Mouse (Mus musculus): ENCODE data around the gene Dis3l2. TPM values are rescaled to one million over a fixed set of nuclear protein-coding genes. Genes with fewer than 3 reads are reported as not detected.

The Dis3l2 gene
- polyA plus RNA-seq, 1 experiment from 2014 or later: 42.7 TPM

DNA sequence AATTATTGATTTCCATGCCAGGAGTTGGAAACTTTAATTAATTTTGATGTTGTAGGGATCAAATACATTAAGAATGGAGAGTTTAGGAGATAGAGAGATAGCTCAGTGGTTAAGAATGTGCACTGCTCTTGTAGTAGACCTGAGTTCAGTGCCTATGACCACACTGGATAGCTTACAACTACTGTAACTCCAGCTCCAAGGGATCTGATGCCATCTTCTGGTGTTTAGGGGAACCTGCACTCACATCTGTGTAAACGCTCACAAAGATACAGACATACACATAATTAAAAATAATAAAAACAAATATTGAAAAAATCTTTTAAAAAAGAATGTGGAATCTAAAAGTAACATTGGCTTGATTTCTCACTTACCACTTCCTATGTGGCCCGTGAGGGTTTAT, 211.1 kb downstream of the Dis3l2 start:
- 96% methylated on average over 2 of the region's 2 CpGs for WGBS
- ATAC-seq: no peak

DNA sequence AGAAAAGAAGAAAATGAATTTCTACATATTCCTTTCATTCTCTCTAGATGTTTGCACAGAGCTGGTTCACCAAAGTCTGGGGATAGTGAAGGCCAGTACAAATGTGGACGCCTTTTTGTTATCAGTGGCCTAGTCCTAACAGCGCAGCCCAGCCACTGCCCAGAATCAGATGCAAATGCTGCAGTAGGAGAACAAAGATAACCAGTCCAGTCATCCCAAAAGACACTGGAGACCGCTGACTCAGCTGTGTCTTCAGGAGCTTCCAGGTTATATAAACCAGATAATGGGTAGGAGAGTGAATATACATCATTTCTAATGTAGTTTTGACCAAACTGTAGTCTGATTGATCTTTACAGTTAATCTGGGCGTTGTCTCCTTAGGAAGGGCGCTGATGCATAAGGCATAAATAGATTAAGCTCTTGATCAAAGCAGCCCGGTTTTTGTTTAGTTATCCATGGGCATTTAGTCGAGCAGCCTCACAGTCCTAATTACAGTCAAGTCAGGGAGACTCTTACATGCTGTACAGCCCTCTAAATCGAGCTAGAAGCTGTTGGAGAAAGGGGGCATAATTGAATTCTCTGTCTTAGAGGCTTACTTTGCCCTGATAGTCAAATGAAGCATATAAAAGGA, 212.9 kb downstream of the Dis3l2 start:
- ATAC-seq: no peak
- Histone ChIP-seq H3K4me3 (ENCODE audit: low read depth, low read length) (no peak overlapping the region), H3K27me3 (ENCODE audit: control insufficient read depth, insufficient read depth, low read depth, low read length) (no peaks in the 10 kb centered on the region), H3K9me3 (replicated peaks; ENCODE audit: control insufficient read depth, low read length, poor library complexity, severe bottlenecking) (no peaks in the 10 kb centered on the region), H3K4me2 (ENCODE audit: low read length) (no peak overlapping the region), H3K4me1 (ENCODE audit: control insufficient read depth, insufficient read depth, low read length) (no peaks in the 10 kb centered on the region), H3K9ac (ENCODE audit: low read depth, low read length) (no peak overlapping the region), H3K36me3 (ENCODE audit: control insufficient read depth, insufficient read depth, low read length) (no peaks in the 10 kb centered on the region), H3K27ac (ENCODE audit: low read length) (no peak overlapping the region)
- 64% methylated on average over 8 of the region's 8 CpGs for WGBS

More for the DNA sequence above, 211.1 kb downstream of the Dis3l2 start:
- H3K27ac ChIP-seq (ENCODE audit: low read length): no peak overlapping the region
- no peaks in the 10 kb centered on the region for H3K4me1 ChIP-seq (ENCODE audit: control insufficient read depth, insufficient read depth, low read length)
- no peak overlapping the region for H3K9ac ChIP-seq (ENCODE audit: low read depth, low read length)
- H3K4me3 ChIP-seq (ENCODE audit: low read depth, low read length): no peak overlapping the region
- H3K27me3 ChIP-seq (ENCODE audit: control insufficient read depth, insufficient read depth, low read depth, low read length): no peaks in the 10 kb centered on the region
- no peak overlapping the region for H3K4me2 ChIP-seq (ENCODE audit: low read length)
- no peaks in the 10 kb centered on the region for H3K36me3 ChIP-seq (ENCODE audit: control insufficient read depth, insufficient read depth, low read length)
- H3K9me3 ChIP-seq (replicated peaks; ENCODE audit: control insufficient read depth, low read length, poor library complexity, severe bottlenecking): no peaks in the 10 kb centered on the region

DNA sequence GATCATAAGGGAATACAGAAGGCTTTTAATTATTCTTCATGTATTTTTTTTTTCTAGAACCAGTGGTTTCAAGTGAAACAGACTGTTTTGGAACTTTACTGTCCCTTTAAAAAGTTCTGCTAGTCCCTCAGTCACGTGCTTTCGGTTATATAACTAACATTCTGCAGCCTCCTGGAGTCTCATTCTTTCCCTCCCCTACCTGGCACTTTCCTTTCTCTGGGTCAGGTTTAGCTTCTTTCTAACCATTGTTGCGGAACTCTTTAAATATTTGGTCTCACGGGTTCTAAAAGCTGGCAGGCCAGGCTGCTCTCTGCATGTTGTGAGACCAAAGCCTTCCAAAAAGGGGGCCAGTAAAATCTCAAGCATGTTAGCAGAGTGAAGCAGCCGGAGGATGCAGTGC, 222.2 kb downstream of the Dis3l2 start:
- Histone ChIP-seq H3K36me3 (ENCODE audit: control insufficient read depth, insufficient read depth, low read length) (no peaks in the 10 kb centered on the region), H3K4me2 (ENCODE audit: low read length) (no peak overlapping the region), H3K27ac (ENCODE audit: low read length) (no peak overlapping the region), H3K9ac (ENCODE audit: low read depth, low read length) (no peak overlapping the region), H3K4me1 (ENCODE audit: control insufficient read depth, insufficient read depth, low read length) (no peaks in the 10 kb centered on the region), H3K4me3 (ENCODE audit: low read depth, low read length) (no peak overlapping the region), H3K27me3 (ENCODE audit: control insufficient read depth, insufficient read depth, low read depth, low read length) (no peaks in the 10 kb centered on the region), H3K9me3 (replicated peaks; ENCODE audit: control insufficient read depth, low read length, poor library complexity, severe bottlenecking) (no peaks in the 10 kb centered on the region)
- 63% methylated on average over 5 of the region's 5 CpGs for WGBS
- ATAC-seq: no peak

DNA sequence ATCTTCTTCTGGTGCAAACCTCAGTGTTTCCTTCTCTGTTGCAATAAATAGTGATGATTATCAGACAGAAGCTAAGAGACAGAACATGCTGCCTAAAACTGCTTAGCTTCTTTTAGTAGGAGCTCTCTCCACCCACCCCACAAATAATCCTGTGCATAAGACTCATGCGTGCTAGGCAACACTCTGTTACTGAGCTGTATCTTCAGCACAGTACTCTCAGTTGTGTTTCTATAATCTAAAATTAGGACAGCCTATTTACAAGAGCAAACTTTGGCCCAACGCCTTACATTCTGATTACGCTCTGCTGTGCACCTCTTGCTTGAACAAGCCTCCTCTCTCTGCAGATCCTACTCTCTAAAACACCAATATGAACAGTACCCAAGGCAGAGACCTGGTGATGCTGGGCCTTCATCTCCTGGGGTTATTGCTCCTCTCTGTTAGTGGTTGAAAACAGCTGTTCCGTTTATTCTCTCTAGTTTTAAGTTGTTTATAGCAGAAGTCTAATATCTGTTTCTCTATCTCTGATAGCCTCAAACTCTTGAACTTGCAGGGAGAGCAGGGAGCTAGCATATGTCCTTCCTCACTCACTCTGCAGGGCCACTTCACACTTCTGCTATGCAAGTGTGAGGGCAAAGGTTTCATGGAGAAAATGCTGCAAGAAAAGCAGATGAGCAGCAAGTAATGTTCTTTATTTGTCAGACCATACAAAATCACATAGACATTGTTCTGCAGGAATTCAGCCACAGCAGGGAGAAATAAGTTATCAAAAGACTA, 228.2 kb downstream of the Dis3l2 start:
- 95% methylated on average over 4 of the region's 4 CpGs for WGBS
- no peak overlapping the region for H3K27ac ChIP-seq (ENCODE audit: low read length)
- ATAC-seq: no peak

DNA sequence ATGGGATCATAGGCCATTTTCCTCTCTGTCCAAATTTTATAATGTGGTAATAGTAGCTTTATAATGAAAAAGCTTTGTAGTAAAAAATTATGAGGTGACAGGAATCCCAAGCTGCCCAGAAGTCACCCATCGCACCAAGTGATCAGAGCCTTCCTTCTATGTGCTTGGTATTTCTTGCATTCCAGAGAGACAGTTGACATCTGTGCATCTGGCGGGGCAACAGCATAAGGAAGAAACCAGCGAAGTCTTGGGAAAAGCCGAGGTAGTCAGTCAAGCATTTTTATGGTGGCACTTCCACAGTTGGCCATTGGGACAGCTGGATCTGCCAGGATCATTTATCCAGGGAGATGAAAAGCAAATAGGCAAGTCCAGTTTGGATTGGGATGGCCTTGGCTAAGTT, 229.2 kb downstream of the Dis3l2 start:
- H3K9me3 ChIP-seq (replicated peaks; ENCODE audit: control insufficient read depth, low read length, poor library complexity, severe bottlenecking): no peaks in the 10 kb centered on the region
- no peaks in the 10 kb centered on the region for H3K4me1 ChIP-seq (ENCODE audit: control insufficient read depth, insufficient read depth, low read length)
- no peaks in the 10 kb centered on the region for H3K27me3 ChIP-seq (ENCODE audit: control insufficient read depth, insufficient read depth, low read depth, low read length)
- H3K9ac ChIP-seq (ENCODE audit: low read depth, low read length): no peak overlapping the region
- H3K4me2 ChIP-seq (ENCODE audit: low read length): no peak overlapping the region
- 95% methylated on average over 4 of the region's 4 CpGs for WGBS
- ATAC-seq: no peak
- no peak overlapping the region for H3K27ac ChIP-seq (ENCODE audit: low read length)
- H3K36me3 ChIP-seq (ENCODE audit: control insufficient read depth, insufficient read depth, low read length): peaks cover 2% of the 10 kb centered on the region; the same call in 1 of the 2 replicates
- H3K4me3 ChIP-seq (ENCODE audit: low read depth, low read length): no peak overlapping the region

More for the DNA sequence above, 228.2 kb downstream of the Dis3l2 start:
- Histone ChIP-seq H3K36me3 (ENCODE audit: control insufficient read depth, insufficient read depth, low read length) (peaks cover 2% of the 10 kb centered on the region; the same call in 1 of the 2 replicates), H3K9ac (ENCODE audit: low read depth, low read length) (no peak overlapping the region), H3K4me2 (ENCODE audit: low read length) (no peak overlapping the region), H3K4me3 (ENCODE audit: low read depth, low read length) (no peak overlapping the region), H3K27me3 (ENCODE audit: control insufficient read depth, insufficient read depth, low read depth, low read length) (no peaks in the 10 kb centered on the region), H3K4me1 (ENCODE audit: control insufficient read depth, insufficient read depth, low read length) (no peaks in the 10 kb centered on the region), H3K9me3 (replicated peaks; ENCODE audit: control insufficient read depth, low read length, poor library complexity, severe bottlenecking) (no peaks in the 10 kb centered on the region)

DNA sequence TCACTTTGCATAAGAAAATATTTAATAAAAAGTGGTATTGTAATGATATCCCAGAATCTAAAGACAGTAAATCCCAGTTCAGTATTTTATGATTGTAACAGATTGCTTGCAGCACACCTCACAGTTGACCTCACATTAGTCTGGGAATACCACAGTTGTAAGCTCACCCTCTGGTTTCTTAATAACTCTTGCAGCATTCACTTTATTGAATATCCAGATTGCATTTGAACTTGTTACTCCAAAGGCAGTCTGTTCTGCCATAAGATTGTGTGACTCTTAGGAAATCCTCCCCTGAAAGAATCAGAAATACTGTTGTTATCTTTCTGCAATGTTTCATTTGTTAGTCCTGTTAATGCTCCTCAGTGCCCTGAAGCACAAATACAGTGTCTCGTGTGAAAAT, 230.0 kb downstream of the Dis3l2 start:
- Histone ChIP-seq H3K27ac (ENCODE audit: low read length) (no peak overlapping the region), H3K4me1 (ENCODE audit: control insufficient read depth, insufficient read depth, low read length) (no peaks in the 10 kb centered on the region), H3K9ac (ENCODE audit: low read depth, low read length) (no peak overlapping the region), H3K36me3 (ENCODE audit: control insufficient read depth, insufficient read depth, low read length) (peaks cover 2% of the 10 kb centered on the region; the same call in 1 of the 2 replicates), H3K4me2 (ENCODE audit: low read length) (no peak overlapping the region), H3K27me3 (ENCODE audit: control insufficient read depth, insufficient read depth, low read depth, low read length) (no peaks in the 10 kb centered on the region), H3K4me3 (ENCODE audit: low read depth, low read length) (no peak overlapping the region), H3K9me3 (replicated peaks; ENCODE audit: control insufficient read depth, low read length, poor library complexity, severe bottlenecking) (no peaks in the 10 kb centered on the region)
- no peak for ATAC-seq
- WGBS: 85% methylated on average over 1 of the region's 1 CpGs

DNA sequence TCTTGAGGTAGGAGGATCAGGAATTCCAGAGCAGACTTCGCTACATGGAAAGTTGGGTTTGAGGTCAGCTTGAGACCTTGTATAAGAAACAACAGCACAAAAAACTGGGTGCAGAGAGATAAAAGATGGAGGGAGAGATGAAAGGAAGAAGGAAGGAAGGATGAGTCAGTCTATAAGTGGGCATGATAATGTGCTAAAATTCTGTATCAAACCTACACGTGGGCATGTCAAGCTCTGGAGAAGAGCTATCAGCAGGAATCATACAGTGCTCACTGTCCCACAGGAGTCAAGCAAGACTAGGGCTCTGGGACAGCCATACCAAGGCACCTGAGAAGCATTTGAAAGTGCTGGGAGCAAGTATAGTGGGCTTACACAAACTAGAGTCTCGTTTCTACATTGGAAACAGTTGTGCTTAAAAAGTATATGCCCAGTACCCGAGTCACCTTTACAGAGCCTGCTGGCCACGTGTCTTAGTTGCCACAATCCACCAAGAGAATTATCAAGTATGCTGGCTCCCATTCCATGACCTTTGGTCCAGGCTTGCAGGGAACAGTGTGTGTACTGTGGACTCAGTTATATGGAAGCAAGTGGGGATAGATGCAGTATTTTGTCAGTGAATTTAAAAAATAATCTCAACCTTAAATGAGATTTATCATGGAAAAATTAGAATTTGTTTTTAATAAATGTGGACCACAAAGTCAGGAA, 248.0 kb downstream of the Dis3l2 start:
- no peak overlapping the region for H3K4me2 ChIP-seq (ENCODE audit: low read length)
- 87% methylated on average over 5 of the region's 5 CpGs for WGBS
- no peak overlapping the region for H3K27ac ChIP-seq (ENCODE audit: low read length)
- no peaks in the 10 kb centered on the region for H3K9me3 ChIP-seq (replicated peaks; ENCODE audit: control insufficient read depth, low read length, poor library complexity, severe bottlenecking)
- no peaks in the 10 kb centered on the region for H3K4me1 ChIP-seq (ENCODE audit: control insufficient read depth, insufficient read depth, low read length)
- ATAC-seq: no peak
- no peak overlapping the region for H3K9ac ChIP-seq (ENCODE audit: low read depth, low read length)
- H3K27me3 ChIP-seq (ENCODE audit: control insufficient read depth, insufficient read depth, low read depth, low read length): no peaks in the 10 kb centered on the region
- H3K36me3 ChIP-seq (ENCODE audit: control insufficient read depth, insufficient read depth, low read length): no peaks in the 10 kb centered on the region
- no peak overlapping the region for H3K4me3 ChIP-seq (ENCODE audit: low read depth, low read length)

DNA sequence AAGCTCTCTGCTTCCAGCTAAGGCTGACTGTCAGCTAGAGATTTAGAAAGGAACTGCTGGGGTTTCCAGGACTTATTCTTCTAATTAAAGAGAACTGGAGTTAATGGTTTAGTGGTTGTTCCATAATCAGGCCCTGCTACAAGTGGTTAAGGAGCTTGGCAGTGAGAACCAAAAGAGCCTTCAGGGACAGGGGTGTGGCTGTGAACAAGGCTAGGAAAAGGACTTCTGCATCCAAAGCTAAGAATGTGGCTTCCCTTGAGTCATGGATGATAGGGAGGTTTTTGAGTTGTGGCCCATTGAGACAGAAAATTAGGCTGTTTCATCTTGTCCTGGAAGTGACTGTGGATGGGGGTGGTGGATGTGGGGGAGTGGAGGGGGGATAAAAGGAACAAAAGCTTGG, 252.2 kb downstream of the Dis3l2 start:
- no peak for ATAC-seq

More for the DNA sequence above, 252.2 kb downstream of the Dis3l2 start:
- Histone ChIP-seq H3K27me3 (ENCODE audit: control insufficient read depth, insufficient read depth, low read depth, low read length) (no peaks in the 10 kb centered on the region), H3K27ac (ENCODE audit: low read length) (no peak overlapping the region), H3K4me1 (ENCODE audit: control insufficient read depth, insufficient read depth, low read length) (no peaks in the 10 kb centered on the region), H3K36me3 (ENCODE audit: control insufficient read depth, insufficient read depth, low read length) (no peaks in the 10 kb centered on the region), H3K9ac (ENCODE audit: low read depth, low read length) (no peak overlapping the region), H3K4me3 (ENCODE audit: low read depth, low read length) (no peak overlapping the region), H3K4me2 (ENCODE audit: low read length) (no peak overlapping the region), H3K9me3 (replicated peaks; ENCODE audit: control insufficient read depth, low read length, poor library complexity, severe bottlenecking) (no peaks in the 10 kb centered on the region)

All from midbrain, embryonic 16.5 days (tissue).